31 mouse cellular contexts compared by ENCODE assay signal in the genomic region with DNA sequence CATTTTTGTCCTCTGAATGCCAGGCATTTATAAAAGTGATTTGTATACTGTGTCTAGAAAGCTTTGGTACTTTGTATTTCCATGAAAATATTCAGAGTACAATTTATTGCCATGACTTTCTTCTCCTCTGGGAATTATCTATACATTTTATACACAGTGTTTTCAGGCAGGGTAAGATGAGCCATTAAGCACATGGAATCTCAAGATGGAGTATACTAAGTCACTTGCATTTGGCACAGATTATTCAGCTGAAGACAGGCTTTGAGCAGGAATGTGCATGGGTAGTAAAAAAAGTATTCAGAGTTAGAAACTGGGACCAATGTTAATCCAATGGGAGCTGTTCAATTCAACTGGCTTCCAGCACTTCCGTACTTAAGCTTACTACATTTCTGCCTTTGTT.
"Had no signal": no experiment of that assay in that cellular context is flagged by ENCODE, and none has a peak within 500 bp of the region (broad histone marks: within the 10 kb centered on the region; RNA-seq: fewer than 3 reads in every experiment).

No protein-coding gene starts in this region.

- H3K27me3 ChIP-seq: limb, embryonic 12.5 days; liver, embryonic 12.5 days; liver, embryonic 13.5 days; liver, embryonic 15.5 days; lung, embryonic 15.5 days; megakaryocyte, embryonic 14.5 days; midbrain, embryonic 12.5 days; midbrain, embryonic 13.5 days; midbrain, embryonic 15.5 days; neural tube, embryonic 12.5 days; neural tube, embryonic 13.5 days had no signal

- H3K27ac ChIP-seq: left cerebral cortex, adult 2 months; limb, embryonic 12.5 days; liver, embryonic 12.5 days; liver, embryonic 13.5 days; liver, embryonic 14.5 days; liver, embryonic 15.5 days; lung, embryonic 15.5 days; macrophage; midbrain, embryonic 10.5 days; midbrain, embryonic 12.5 days; midbrain, embryonic 13.5 days; midbrain, embryonic 15.5 days; neural tube, embryonic 12.5 days; neural tube, embryonic 13.5 days had no signal

- ATAC-seq: liver, embryonic 12.5 days; liver, postnatal 0 days; lung, postnatal 0 days; midbrain, embryonic 13.5 days; midbrain, embryonic 15.5 days; midbrain, embryonic 16.5 days had no signal

- H3K4me2 ChIP-seq: limb, embryonic 12.5 days; liver, embryonic 11.5 days; liver, embryonic 12.5 days; liver, embryonic 13.5 days; liver, embryonic 15.5 days; lung, embryonic 14.5 days; lung, embryonic 15.5 days; midbrain, embryonic 11.5 days; midbrain, embryonic 12.5 days; midbrain, embryonic 13.5 days; midbrain, embryonic 15.5 days; neural tube, embryonic 12.5 days; neural tube, embryonic 13.5 days had no signal

- DNase-seq: left cerebral cortex, postnatal 4 days; liver; liver, embryonic 13.5 days; liver, postnatal 0 days; lung, adult 18-20 months; lung, adult 2 months; lung, embryonic 14.5 days; lung, postnatal 10 days; lung, postnatal 14 days; lung, postnatal 36 days; lung, postnatal 4 days; midbrain, embryonic 14.5 days had no signal

- H3K36me3 ChIP-seq: limb, embryonic 12.5 days; liver, embryonic 12.5 days; liver, embryonic 13.5 days; liver, embryonic 15.5 days; lung, embryonic 15.5 days; midbrain, embryonic 10.5 days; midbrain, embryonic 12.5 days; midbrain, embryonic 13.5 days; midbrain, embryonic 15.5 days; neural tube, embryonic 12.5 days; neural tube, embryonic 13.5 days had no signal

- H3K4me1 ChIP-seq: limb, embryonic 12.5 days; liver, embryonic 12.5 days; liver, embryonic 13.5 days; liver, embryonic 15.5 days; lung, embryonic 15.5 days; megakaryocyte, embryonic 14.5 days; midbrain, embryonic 10.5 days; midbrain, embryonic 12.5 days; midbrain, embryonic 13.5 days; midbrain, embryonic 15.5 days; neural tube, embryonic 12.5 days; neural tube, embryonic 13.5 days had no signal

- H3K4me3 ChIP-seq: left cerebral cortex, adult 2 months; limb, embryonic 12.5 days; liver, embryonic 12.5 days; liver, embryonic 13.5 days; liver, embryonic 15.5 days; lung, embryonic 15.5 days; megakaryocyte, embryonic 14.5 days; midbrain, embryonic 10.5 days; midbrain, embryonic 12.5 days; midbrain, embryonic 13.5 days; midbrain, embryonic 15.5 days; myocyte; neural tube, embryonic 12.5 days; neural tube, embryonic 13.5 days had no signal

- H3K9ac ChIP-seq: limb, embryonic 12.5 days; liver, embryonic 12.5 days; liver, embryonic 13.5 days; liver, embryonic 14.5 days; liver, embryonic 15.5 days; liver, postnatal 0 days; lung, embryonic 14.5 days; lung, embryonic 15.5 days; midbrain, embryonic 12.5 days; midbrain, embryonic 13.5 days; midbrain, embryonic 15.5 days; neural tube, embryonic 12.5 days; neural tube, embryonic 13.5 days had no signal

- H3K9me3 ChIP-seq: limb, embryonic 12.5 days; liver, embryonic 12.5 days; liver, embryonic 13.5 days; liver, embryonic 15.5 days; lung, embryonic 15.5 days; midbrain, embryonic 10.5 days; midbrain, embryonic 12.5 days; midbrain, embryonic 13.5 days; midbrain, embryonic 15.5 days; neural tube, embryonic 12.5 days; neural tube, embryonic 13.5 days had no signal
